Mouse (Mus musculus) embryonic fibroblast, embryonic 13.5 days (primary cell): ENCODE data around the gene Syn3.

Experiments
- CTCF ChIP-seq: IDR thresholded peaks from 2 replicates; pipeline ENCODE4 v1.5.1; 2011; ENCODE audit warnings: mild to moderate bottlenecking, control low read depth, low read length, moderate library complexity, borderline replicate concordance; ENCODE audit not compliant: insufficient read depth
- POLR2A ChIP-seq: IDR thresholded peaks from 2 replicates; pipeline ENCODE4 v1.6.1; 2011; ENCODE audit warnings: low read depth, mild to moderate bottlenecking, control low read depth, low read length, moderate library complexity

DNA sequence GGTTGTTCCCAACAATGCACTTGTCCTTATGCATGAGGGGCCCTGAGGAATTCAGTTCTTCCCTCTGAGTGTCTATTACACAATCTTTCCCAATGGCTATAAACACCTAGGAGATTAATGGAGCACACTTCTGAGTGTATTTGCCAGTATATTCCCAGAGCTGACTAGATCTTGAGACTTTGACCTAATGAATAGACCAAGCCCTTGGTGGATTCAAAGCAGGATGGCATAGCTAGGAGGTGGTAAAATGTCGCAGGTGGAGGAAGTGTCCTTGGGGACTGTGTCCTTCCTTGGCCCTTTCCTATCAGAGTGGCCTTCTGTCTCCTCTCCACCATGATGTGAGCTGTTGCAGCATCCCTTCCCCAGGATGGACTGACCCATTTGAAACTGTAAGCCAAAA is 362.4 kb downstream of the Syn3 start:
- no peak for TF ChIP-seq POLR2A
- TF ChIP-seq CTCF: no peak
